Mouse (Mus musculus) MEL (cell line): ENCODE measurements around the gene Cd276. TPM values are rescaled to one million over a fixed set of nuclear protein-coding genes. Genes with fewer than 3 reads are reported as not detected.

Source experiments
- DNase-seq: peaks from one replicate; pipeline ENCODE4 v3.0.0; 2011; ENCODE audit warnings: low read depth, low spot score
- H3K27ac ChIP-seq: 2 replicates; pipeline ENCODE4 v1.5.1; 2012; ENCODE audit warnings: low read depth, mild to moderate bottlenecking, control low read depth, low read length, moderate library complexity; ENCODE audit not compliant: control insufficient read depth
- H3K27me3 ChIP-seq, 2 experiments: fragments of 150-350 bp in 1 of 2; sonication (generic) in 1 of 2; 2 replicates each; pipeline ENCODE4 v1.6.1; 2012; ENCODE audit warnings: low read length in 2 of 2, mild to moderate bottlenecking in 2 of 2, improper control_type of control experiment in 1 of 2, moderate library complexity in 1 of 2; ENCODE audit not compliant: insufficient read depth in 2 of 2, control insufficient read depth in 1 of 2
- H3K36me3 ChIP-seq, 2 experiments: 2 replicates each; pipeline ENCODE4 v1.6.1; 2012 to 2014; ENCODE audit warnings: low read length in 2 of 2, improper control_type of control experiment in 1 of 2, inconsistent platforms in 1 of 2, mild to moderate bottlenecking in 1 of 2; ENCODE audit not compliant: insufficient read depth in 2 of 2, control insufficient read depth in 1 of 2
- H3K4me1 ChIP-seq, 2 experiments: fragments of 150-350 bp in 1 of 2; sonication (generic) in 1 of 2; 2 replicates each; pipeline ENCODE4 v1.6.1; 2012; ENCODE audit warnings: low read length in 2 of 2, improper control_type of control experiment in 1 of 2, mild to moderate bottlenecking in 1 of 2; ENCODE audit not compliant: insufficient read depth in 2 of 2, control insufficient read depth in 1 of 2
- H3K4me3 ChIP-seq, 2 experiments: fragments of 150-350 bp in 1 of 2; sonication (generic) in 1 of 2; 2 replicates each; pipeline ENCODE4 v1.5.1; 2012; ENCODE audit warnings: low read depth in 2 of 2, low read length in 2 of 2, mild to moderate bottlenecking in 2 of 2, moderate library complexity in 2 of 2, control low read depth in 1 of 2, improper control_type of control experiment in 1 of 2; ENCODE audit not compliant: control insufficient read depth in 1 of 2, insufficient read depth in 1 of 2
- H3K79me2 ChIP-seq: 2 replicates; pipeline ENCODE4 v1.6.1; 2012; ENCODE audit warnings: mild to moderate bottlenecking, low read length, moderate library complexity; ENCODE audit not compliant: control insufficient read depth, poor library complexity, insufficient read depth
- H3K9ac ChIP-seq: 2 replicates; pipeline ENCODE4 v1.6.1; 2012; ENCODE audit warnings: low read depth, mild to moderate bottlenecking, control low read depth, low read length, moderate library complexity; ENCODE audit not compliant: control insufficient read depth, poor library complexity, severe bottlenecking
- H3K9me3 ChIP-seq: fragments of 150-350 bp; sonication (generic); replicated peaks from 2 replicates; pipeline ENCODE4 v1.6.1; 2012; ENCODE audit warnings: mild to moderate bottlenecking, low read length, improper control_type of control experiment, moderate library complexity; ENCODE audit not compliant: insufficient read depth
- CHD1 ChIP-seq: IDR thresholded peaks from 2 replicates; pipeline ENCODE4 v1.6.1; 2012; ENCODE audit warnings: low read depth, mild to moderate bottlenecking, inconsistent platforms, low read length, improper control_type of control experiment
- CHD2 ChIP-seq: IDR thresholded peaks from 2 replicates; pipeline ENCODE4 v1.6.1; 2011; ENCODE audit warnings: low read length, improper control_type of control experiment
- CTCF ChIP-seq, 3 experiments: IDR thresholded peaks in 2 of 3; conservative IDR thresholded peaks in 1 of 3; 2 replicates each; pipeline ENCODE4 v1.5.1; 2011 to 2012; ENCODE audit warnings: low read length in 3 of 3, low read depth in 2 of 3, mild to moderate bottlenecking in 2 of 3, improper control_type of control experiment in 1 of 3, inconsistent platforms in 1 of 3, mixed read lengths in 1 of 3, moderate library complexity in 1 of 3; ENCODE audit not compliant: control insufficient read depth in 1 of 3, insufficient read depth in 1 of 3, poor library complexity in 1 of 3, severe bottlenecking in 1 of 3
- E2F4 ChIP-seq: IDR thresholded peaks from 2 replicates; pipeline ENCODE4 v1.6.1; 2011; ENCODE audit warnings: low read depth, low read length, improper control_type of control experiment, borderline replicate concordance
- EP300 ChIP-seq, 2 experiments: IDR thresholded peaks; 2 replicates each; pipeline ENCODE4 v1.6.1; 2011; ENCODE audit warnings: improper control_type of control experiment in 2 of 2, low read length in 2 of 2, low read depth in 1 of 2, mild to moderate bottlenecking in 1 of 2
- ETS1 ChIP-seq: IDR thresholded peaks from 2 replicates; pipeline ENCODE4 v1.6.1; 2012; ENCODE audit warnings: low read depth, mild to moderate bottlenecking, inconsistent platforms, low read length, improper control_type of control experiment, moderate library complexity
- MAFK ChIP-seq: IDR thresholded peaks from 2 replicates; pipeline ENCODE4 v1.6.1; 2011; ENCODE audit warnings: low read depth, mild to moderate bottlenecking, low read length, improper control_type of control experiment, borderline replicate concordance
- MAX ChIP-seq: IDR thresholded peaks from 2 replicates; pipeline ENCODE4 v1.6.1; 2011; ENCODE audit warnings: low read length, improper control_type of control experiment
- MEF2A ChIP-seq: IDR thresholded peaks from 2 replicates; pipeline ENCODE4 v1.6.1; 2014; ENCODE audit warnings: low read depth, mild to moderate bottlenecking, inconsistent platforms, low read length, improper control_type of control experiment; ENCODE audit not compliant: poor library complexity, insufficient replicate concordance, severe bottlenecking; ENCODE audit errors: extremely low read depth
- MXI1 ChIP-seq: IDR thresholded peaks from 2 replicates; pipeline ENCODE4 v1.6.1; 2011; ENCODE audit warnings: mild to moderate bottlenecking, low read depth, low read length, improper control_type of control experiment
- MYB ChIP-seq: IDR thresholded peaks from 2 replicates; pipeline ENCODE4 v1.6.1; 2011; ENCODE audit warnings: mild to moderate bottlenecking, low read depth, low read length, improper control_type of control experiment
- MYC ChIP-seq: IDR thresholded peaks from 2 replicates; pipeline ENCODE4 v1.6.1; 2011; ENCODE audit warnings: low read depth, mild to moderate bottlenecking, low read length, improper control_type of control experiment, moderate library complexity
- NELFE ChIP-seq: IDR thresholded peaks from 2 replicates; pipeline ENCODE4 v1.6.1; 2011; ENCODE audit warnings: low read depth, low read length, improper control_type of control experiment
- NRF1 ChIP-seq: IDR thresholded peaks from 2 replicates; pipeline ENCODE4 v1.6.1; 2014; ENCODE audit warnings: low read depth, mild to moderate bottlenecking, inconsistent platforms, low read length, improper control_type of control experiment, moderate library complexity; ENCODE audit not compliant: poor library complexity, insufficient read depth, severe bottlenecking
- SIN3A ChIP-seq: IDR thresholded peaks from 2 replicates; pipeline ENCODE4 v1.6.1; 2012; ENCODE audit warnings: low read length, improper control_type of control experiment, inconsistent platforms
- SMC3 ChIP-seq: IDR thresholded peaks from 2 replicates; pipeline ENCODE4 v1.6.1; 2011; ENCODE audit warnings: low read depth, low read length, improper control_type of control experiment
- TBP ChIP-seq: IDR thresholded peaks from 2 replicates; pipeline ENCODE4 v1.8.0; 2011; ENCODE audit warnings: low read depth, low read length, improper control_type of control experiment
- UBTF ChIP-seq: IDR thresholded peaks from 2 replicates; pipeline ENCODE4 v1.6.1; 2012; ENCODE audit warnings: low read depth, mild to moderate bottlenecking, inconsistent platforms, low read length, improper control_type of control experiment, moderate library complexity, borderline replicate concordance; ENCODE audit not compliant: insufficient read depth
- USF2 ChIP-seq, 2 experiments: IDR thresholded peaks; 2 replicates each; pipeline ENCODE4 v1.6.1; 2011 to 2012; ENCODE audit warnings: improper control_type of control experiment in 2 of 2, low read length in 2 of 2, borderline replicate concordance in 1 of 2, inconsistent platforms in 1 of 2, low read depth in 1 of 2, mild to moderate bottlenecking in 1 of 2; ENCODE audit not compliant: insufficient read depth in 1 of 2
- ZNF384 ChIP-seq: IDR thresholded peaks from 2 replicates; pipeline ENCODE4 v1.6.1; 2012; ENCODE audit warnings: low read depth, mild to moderate bottlenecking, inconsistent platforms, low read length, improper control_type of control experiment
- polyA plus RNA-seq, 2 experiments: library from polyadenylated mRNA; stranded (reverse) in 1 of 2; unstranded in 1 of 2; fragments of >175 nt in 1 of 2; fragments of >200 nt in 1 of 2; gene quantifications; 2 replicates each; pipeline versions ENCODE4 v1.2.1 to v1.2.4; 2012; ENCODE audit warnings: low replicate concordance in 2 of 2, low read depth in 1 of 2; ENCODE audit not compliant: insufficient read length in 2 of 2, insufficient read depth in 1 of 2, missing spikeins in 1 of 2
- total RNA-seq: library from RNA; depleted of rRNA; stranded (reverse); fragments of 300-350 nt; gene quantifications from 2 replicates; pipeline ENCODE4 v1.2.3, GENCODE M21; 2012

Gene Cd276
- total and polyA plus RNA-seq, 3 experiments, result 0.12 to 3.6 TPM; not detected in 1

- TF ChIP-seq NELFE (no peak), SIN3A (no peak), MEF2A (no peak), ZNF384 (peak; percentile 42; the same call in 1 of the 2 replicates), MAX (no peak), E2F4 (no peak), MAFK (no peak), USF2 (IDR thresholded peaks at IDR 0.05; ENCODE audit: borderline replicate concordance in 1 of 2, insufficient read depth in 1 of 2, low read depth in 1 of 2, low read length in 2 of 2) (no peak), UBTF (no peak)
Measured at GRCm38 (mm10) chr9:58578669-58579068, 23.4 kb upstream of the Cd276 start (continued).

DNA sequence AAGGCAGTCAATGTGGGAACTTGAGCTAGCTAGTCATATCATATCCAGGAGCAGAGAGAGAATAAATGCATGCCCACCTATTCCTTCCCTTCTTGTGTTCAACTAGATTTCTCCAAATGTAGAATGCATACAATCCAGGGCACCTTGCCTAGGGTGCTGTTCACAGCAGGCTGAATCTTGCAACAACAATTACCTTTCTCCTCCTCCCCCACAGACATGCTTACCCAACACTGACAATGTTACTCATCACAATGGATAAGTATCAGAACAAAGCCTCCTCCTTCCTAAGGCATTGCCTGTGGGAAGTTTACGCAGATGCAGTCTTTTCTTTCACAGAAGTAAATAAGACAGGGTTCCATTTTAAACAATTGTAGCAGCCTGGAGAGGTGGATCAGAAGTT lies 15.8 kb upstream of the Cd276 start:
- H3K27ac ChIP-seq, result no peak overlapping the region
- no peak overlapping the region for H3K4me3 ChIP-seq
- TF ChIP-seq CHD2 (no peak), TBP (no peak), CHD1 (no peak), SMC3 (no peak), CTCF (IDR thresholded peaks at IDR 0.05 in 2 of 3, conservative IDR thresholded peaks at IDR 0.05 in 1 of 3; ENCODE audit: control insufficient read depth in 1 of 3, insufficient read depth in 1 of 3, low read depth in 2 of 3, low read length in 3 of 3, poor library complexity in 1 of 3, severe bottlenecking in 1 of 3) (no peak), MYB (no peak), MXI1 (no peak), ETS1 (no peak), ZNF384 (no peak), EP300 (IDR thresholded peaks at IDR 0.05; ENCODE audit: low read depth in 1 of 2, low read length in 2 of 2) (no peak), MYC (no peak), MAFK (no peak), NRF1 (no peak)
- H3K27me3 ChIP-seq, result peaks cover 0 to 2% of the 10 kb centered on the region in 2 experiments; a peak in 2 of 4 replicates
- H3K9me3 ChIP-seq, result no peaks in the 10 kb centered on the region
- DNase-seq, result no peak
- no peaks in the 10 kb centered on the region for H3K79me2 ChIP-seq
- H3K9ac ChIP-seq, result no peak overlapping the region
- no peaks in the 10 kb centered on the region for H3K36me3 ChIP-seq
- no peaks in the 10 kb centered on the region for H3K4me1 ChIP-seq
